Mouse (Mus musculus) intestine, embryonic 15.5 days (tissue): ENCODE data around the gene Lcn2. TPM values are rescaled to one million over a fixed set of nuclear protein-coding genes. Genes with fewer than 3 reads are reported as not detected.

Experiments used
- ATAC-seq: fragments of 200-750 bp; cut with Nextera tagmentation; 2 replicates; pipeline ENCODE4 v1.8.0; 2017; ENCODE audit warnings: moderate TSS enrichment, moderate library complexity
- H3K27ac ChIP-seq: fragments of 300-500 bp; sonication (generic); 2 replicates; pipeline ENCODE4 v1.5.1; 2015; ENCODE audit warnings: mild to moderate bottlenecking, inconsistent platforms
- H3K27me3 ChIP-seq: fragments of 300-500 bp; sonication (generic); replicated peaks from 2 replicates; pipeline ENCODE4 v1.6.1; 2015; ENCODE audit warnings: inconsistent platforms
- H3K36me3 ChIP-seq: fragments of 300-500 bp; sonication (generic); 2 replicates; pipeline ENCODE4 v1.6.1; 2015; ENCODE audit warnings: inconsistent platforms
- H3K4me1 ChIP-seq: fragments of 300-500 bp; sonication (generic); replicated peaks from 2 replicates; pipeline ENCODE4 v1.6.1; 2015; ENCODE audit warnings: inconsistent platforms
- H3K4me2 ChIP-seq: fragments of 300-500 bp; sonication (generic); replicated peaks from 2 replicates; pipeline ENCODE4 v1.6.1; 2015; ENCODE audit warnings: mild to moderate bottlenecking, inconsistent platforms
- H3K4me3 ChIP-seq: fragments of 300-500 bp; sonication (generic); replicated peaks from 2 replicates; pipeline ENCODE4 v1.5.1; 2015; ENCODE audit warnings: inconsistent platforms
- H3K9ac ChIP-seq: fragments of 300-500 bp; sonication (generic); 2 replicates; pipeline ENCODE4 v1.6.1; 2015; ENCODE audit warnings: inconsistent platforms
- H3K9me3 ChIP-seq: fragments of 300-500 bp; sonication (generic); 2 replicates; pipeline ENCODE4 v1.6.1; 2016; ENCODE audit warnings: inconsistent platforms
- WGBS: fragments of 180-500 bp; shearing (Covaris S2); methylation state at CpG from one replicate; pipeline ENCODE4 v1.1.7; 2015; 5-methylcytosine and 5-hydroxymethylcytosine counted together
- polyA plus RNA-seq: library from polyadenylated mRNA; unstranded; fragments of >200 nt; fragmentation: Nextera tagmentation; extraction: Ambion mirVana; gene quantifications from 2 replicates; pipeline ENCODE4 v1.2.1, GENCODE M21; 2015

Gene Lcn2
- 1.8 and 4.7 TPM in 2 replicates for polyA plus RNA-seq

DNA sequence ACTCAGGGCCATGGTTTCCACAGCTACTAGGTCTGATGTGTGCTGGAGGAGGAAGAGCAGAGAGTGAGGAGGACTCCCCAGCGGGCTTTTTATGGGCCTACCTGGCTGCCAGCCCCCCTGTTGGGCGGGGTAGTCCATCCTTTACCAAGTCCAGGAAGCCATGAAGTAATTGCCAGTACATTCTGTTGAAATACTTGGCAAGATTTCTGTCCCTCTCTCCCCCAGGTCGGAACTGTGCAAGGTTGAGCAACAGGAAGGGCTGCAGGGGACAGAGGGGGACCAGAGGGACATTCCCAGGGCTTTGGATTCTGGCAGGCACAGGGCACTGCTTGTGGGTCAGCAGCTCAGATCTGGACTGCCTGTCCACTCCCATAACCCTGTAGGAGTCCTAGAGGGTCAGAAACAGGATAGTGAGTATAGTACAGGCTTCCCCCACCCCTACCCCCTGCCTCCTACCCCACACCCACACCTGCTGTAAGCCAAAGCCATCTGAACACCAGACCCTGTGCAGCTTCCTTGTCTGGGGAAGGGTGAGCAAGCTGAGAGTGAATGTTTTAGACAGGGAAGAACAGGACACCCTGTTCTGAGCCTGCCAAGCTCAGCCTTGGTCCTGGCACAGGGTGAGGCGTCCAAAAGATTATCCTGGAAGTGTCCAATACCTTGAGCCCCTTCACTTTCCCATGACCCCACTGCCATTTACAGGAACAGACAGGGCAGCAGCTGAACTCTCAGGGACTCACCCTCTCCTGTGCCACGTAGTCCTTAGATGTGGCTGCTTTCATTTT, at the start of gene Lcn2:
Gene Lcn2 (minus strand): TSS at position 547 of the 785 bp plus-strand sequence.
- 64% methylated on average over 5 of the region's 5 CpGs for WGBS
- H3K27me3 ChIP-seq: 0 out of 2 replicates have a peak, but pooled peaks cover 6% of the 10 kb centered on the region
- no peak within 1 kb of the TSS for H3K27ac ChIP-seq
- no peak within 1 kb of the TSS for H3K9ac ChIP-seq
- no peak for ATAC-seq
- no peaks in the 10 kb centered on the region for H3K9me3 ChIP-seq
- no peak within 1 kb of the TSS for H3K4me2 ChIP-seq
- H3K36me3 ChIP-seq: no peaks in the 10 kb centered on the region
- H3K4me3 ChIP-seq: no peak within 1 kb of the TSS
- H3K4me1 ChIP-seq: no peaks in the 10 kb centered on the region

DNA sequence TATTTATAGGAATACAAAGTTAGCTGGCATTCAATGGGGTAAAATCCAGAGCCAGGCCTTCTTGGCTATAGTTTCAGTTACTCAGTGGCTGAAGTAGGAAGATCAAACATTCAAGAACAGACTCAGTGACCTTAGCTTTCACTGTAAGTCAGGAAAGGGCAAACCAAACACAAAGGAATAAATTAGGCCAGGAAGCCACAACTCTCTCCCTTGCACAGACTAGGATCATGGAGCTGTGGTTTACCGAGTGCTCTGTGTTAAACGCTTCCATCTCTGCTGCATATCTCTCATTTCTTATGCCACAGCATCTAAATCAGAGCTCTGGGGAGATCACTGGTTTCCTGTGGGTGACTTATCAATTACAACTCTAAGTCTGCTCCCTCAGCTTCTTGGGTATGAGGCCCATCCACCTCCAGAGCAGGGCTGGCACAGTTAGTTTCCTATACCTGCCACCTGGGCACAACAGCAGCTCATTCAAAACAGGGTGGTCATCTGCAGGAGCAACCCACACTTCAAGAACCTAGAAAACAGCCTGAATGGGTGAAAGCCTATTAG, 49.6 kb upstream of the Lcn2 start:
- Histone ChIP-seq H3K4me2 (no peak overlapping the region), H3K9ac (no peak overlapping the region), H3K9me3 (no peaks in the 10 kb centered on the region), H3K36me3 (no peaks in the 10 kb centered on the region), H3K4me3 (no peak overlapping the region), H3K27ac (0 out of 2 replicates have a peak overlapping the region, but pooled peaks have one; percentile 0), H3K4me1 (peaks cover 36% of the 10 kb centered on the region), H3K27me3 (no peaks in the 10 kb centered on the region)
- no peak for ATAC-seq
- WGBS: 74% methylated on average over 2 of the region's 2 CpGs

DNA sequence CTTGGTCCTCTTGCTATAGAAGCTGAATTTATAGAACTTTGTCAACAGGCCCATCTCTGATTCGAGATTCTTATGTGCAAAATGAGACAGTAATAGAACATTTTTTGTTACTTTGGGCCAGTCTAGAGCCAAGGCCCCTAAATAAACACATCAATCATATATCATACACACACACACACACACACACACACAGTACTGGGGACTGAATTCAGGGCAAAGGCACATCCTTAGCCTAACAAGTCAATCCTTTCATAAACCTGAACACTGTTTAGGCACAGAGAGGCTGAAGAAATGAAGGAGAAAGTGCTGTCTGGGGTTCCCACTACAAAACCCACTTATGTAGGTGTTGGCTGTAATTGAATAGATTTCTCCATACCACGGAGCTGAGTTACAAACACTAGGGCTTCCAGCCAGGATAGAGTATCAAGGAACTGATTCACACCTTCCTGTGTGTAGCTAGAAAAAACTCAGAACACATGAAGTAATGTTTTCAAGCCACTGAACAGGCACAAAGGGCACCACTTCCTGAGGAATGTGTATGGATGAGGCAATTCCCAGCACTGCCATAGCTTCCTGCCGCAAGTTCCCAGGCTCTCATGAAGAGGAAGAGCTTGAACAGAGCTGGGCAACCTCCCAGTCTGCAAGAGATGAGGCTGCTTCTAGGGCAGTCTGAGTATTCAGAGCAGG, 48.8 kb upstream of the Lcn2 start:
- Histone ChIP-seq H3K9me3 (no peaks in the 10 kb centered on the region), H3K4me2 (no peak overlapping the region), H3K27ac (no peak overlapping the region), H3K4me3 (no peak overlapping the region), H3K4me1 (peaks cover 30% of the 10 kb centered on the region), H3K36me3 (no peaks in the 10 kb centered on the region), H3K27me3 (no peaks in the 10 kb centered on the region), H3K9ac (no peak overlapping the region)
- WGBS: 56% methylated on average over 3 of the region's 3 CpGs
- peak; percentile 19; the same call in 1 of the 2 replicates for ATAC-seq

DNA sequence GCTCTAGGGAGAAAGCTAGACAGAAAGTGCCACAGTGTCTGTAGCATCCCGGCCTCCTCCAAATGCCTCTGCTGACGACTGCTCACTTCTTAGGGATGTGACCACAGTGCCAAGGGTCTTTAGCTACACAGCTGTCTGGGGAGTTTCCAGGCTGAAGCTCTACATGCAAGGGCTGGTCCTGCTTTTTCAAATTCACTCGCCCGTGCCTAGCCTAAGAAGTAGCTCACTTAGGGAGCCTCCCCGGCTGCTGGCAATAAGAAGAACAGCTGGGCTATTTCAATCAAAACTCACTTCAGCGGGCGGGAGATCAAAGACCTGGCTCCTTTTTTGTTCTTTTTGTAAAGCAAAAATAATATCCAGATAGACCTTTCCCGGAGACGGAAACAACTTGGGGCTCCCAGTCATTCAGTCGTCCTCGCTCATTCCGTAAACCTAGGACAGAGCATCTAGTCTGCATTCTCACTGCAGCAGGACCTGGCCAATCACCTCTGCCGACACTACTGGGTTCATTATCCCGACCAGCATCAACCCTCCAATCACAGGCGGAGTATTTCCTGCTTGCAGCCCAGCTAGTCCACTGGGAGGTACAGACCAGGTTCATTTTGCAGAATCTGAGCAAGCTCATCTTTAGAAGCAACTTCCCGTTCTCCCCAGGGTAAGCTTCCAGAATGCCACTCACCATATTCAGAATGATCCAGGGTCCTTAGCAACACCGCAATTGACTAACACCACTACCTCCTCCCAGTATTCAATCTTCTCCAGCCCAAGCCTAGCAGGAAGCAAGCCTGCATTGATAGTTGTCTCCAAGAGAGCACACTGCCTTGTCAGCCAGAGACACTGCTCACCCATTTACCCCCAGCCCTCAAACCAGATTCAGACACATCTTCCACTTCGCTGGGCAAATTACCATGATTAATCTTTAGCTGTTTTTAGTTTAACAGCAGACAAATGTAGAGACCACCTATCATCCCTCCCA, 42.9 kb upstream of the Lcn2 start:
- H3K27ac ChIP-seq: peak overlapping the region; percentile 80
- 10% methylated on average over 18 of the region's 18 CpGs for WGBS
- peak overlapping the region; percentile 41 for H3K9ac ChIP-seq
- H3K9me3 ChIP-seq: no peaks in the 10 kb centered on the region
- H3K36me3 ChIP-seq: no peaks in the 10 kb centered on the region
- peak overlapping the region; percentile 64 for H3K4me2 ChIP-seq
- peak; percentile 81 for ATAC-seq
- no peaks in the 10 kb centered on the region for H3K27me3 ChIP-seq
- peak overlapping the region; percentile 36 for H3K4me3 ChIP-seq
- peaks cover 32% of the 10 kb centered on the region for H3K4me1 ChIP-seq

DNA sequence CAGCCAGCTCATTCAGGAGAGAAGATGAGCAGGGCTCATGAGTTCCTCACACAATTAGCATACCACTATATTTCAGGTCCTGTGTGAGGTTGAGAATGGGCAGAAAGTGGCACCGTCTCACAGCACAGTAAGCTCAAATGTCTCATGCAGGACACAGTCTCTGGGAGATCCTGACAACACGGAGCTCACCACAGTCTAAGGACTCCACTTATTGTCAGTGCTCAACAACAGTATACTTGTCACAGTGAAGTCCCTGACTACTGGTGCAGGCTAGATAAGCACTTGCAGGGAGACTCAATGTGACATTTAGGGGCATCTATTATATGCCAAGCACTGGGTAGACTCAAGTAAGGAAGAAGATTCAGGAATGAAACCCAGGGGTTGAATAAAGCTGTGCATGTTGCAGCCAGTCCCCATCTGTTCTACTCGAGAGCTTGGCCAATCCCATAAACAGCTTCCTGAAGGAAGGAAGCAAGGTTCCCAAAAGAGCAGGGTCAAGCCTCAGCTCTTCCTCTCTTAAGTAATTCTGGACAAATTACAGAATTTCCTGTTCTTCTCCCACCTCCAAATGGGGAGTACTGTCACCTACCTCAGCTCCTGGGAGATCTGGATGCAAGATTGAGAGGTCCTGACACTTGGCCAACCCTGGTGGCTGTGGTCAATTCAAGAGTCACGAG, 41.3 kb upstream of the Lcn2 start:
- Histone ChIP-seq H3K27me3 (no peaks in the 10 kb centered on the region), H3K27ac (peak overlapping the region; percentile 58), H3K4me1 (peaks cover 46% of the 10 kb centered on the region), H3K4me2 (peak overlapping the region; percentile 37), H3K4me3 (no peak overlapping the region), H3K9me3 (no peaks in the 10 kb centered on the region), H3K36me3 (no peaks in the 10 kb centered on the region), H3K9ac (no peak overlapping the region)
- WGBS: 68% methylated on average over 4 of the region's 4 CpGs
- no peak for ATAC-seq

DNA sequence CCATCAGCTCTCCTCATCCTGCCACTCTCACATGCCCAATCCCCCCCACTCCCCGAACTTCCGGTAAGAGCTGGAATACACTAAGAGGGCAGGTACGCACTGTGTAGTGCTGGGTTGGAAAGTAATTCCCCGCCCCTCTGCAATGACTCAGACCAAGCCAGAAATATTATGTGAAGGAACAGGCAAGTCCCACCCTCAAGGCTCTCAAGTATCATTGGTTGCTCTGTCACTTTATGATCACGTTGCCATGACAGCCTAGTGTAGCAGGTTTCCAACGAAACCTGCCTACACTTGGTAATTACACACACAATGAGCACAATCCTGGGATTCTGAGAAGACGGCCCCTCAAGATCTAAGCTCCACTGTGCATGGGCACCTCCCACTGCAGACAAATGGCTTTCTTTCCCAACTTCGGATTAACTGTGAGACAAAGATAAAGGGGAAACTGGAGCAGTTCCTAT, 40.2 kb upstream of the Lcn2 start:
- 0 out of 2 replicates have a peak overlapping the region, but pooled peaks have one; percentile 31 for H3K9ac ChIP-seq
- no peaks in the 10 kb centered on the region for H3K9me3 ChIP-seq
- peaks cover 55% of the 10 kb centered on the region for H3K4me1 ChIP-seq
- 36% methylated on average over 8 of the region's 8 CpGs for whole genome bisulfite sequencing
- peak overlapping the region; percentile 58 for H3K27ac ChIP-seq
- H3K4me2 ChIP-seq: peak overlapping the region; percentile 37
- no peaks in the 10 kb centered on the region for H3K36me3 ChIP-seq
- ATAC-seq: peak; percentile 84
- no peaks in the 10 kb centered on the region for H3K27me3 ChIP-seq
- 0 out of 2 replicates have a peak overlapping the region, but pooled peaks have one; percentile 5 for H3K4me3 ChIP-seq

DNA sequence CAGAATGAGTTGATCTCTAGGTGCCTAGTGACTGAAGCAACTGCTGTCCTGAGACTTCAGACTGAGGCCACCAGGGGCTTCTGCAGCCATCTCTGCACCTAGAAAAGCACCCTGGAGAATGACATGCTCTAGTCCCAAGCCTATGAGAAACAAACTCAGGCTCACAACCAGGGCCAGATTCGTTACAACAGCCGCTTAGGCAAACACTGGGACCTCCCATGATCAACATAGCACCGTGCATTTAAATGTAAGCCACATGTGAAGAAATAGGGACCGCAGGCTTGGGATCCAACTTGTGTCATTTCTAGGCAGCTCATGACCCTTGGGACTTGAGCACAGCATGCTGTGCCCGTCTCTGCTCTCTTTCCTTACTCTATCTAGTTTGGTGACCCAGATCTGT, 39.7 kb upstream of the Lcn2 start:
- ATAC-seq: no peak
- H3K27ac ChIP-seq: peak overlapping the region; percentile 58; the same call in 1 of the 2 replicates

GRCm38 (mm10) chr2:32426141-32426540, 38.1 kb upstream of the Lcn2 start:
- Histone ChIP-seq H3K4me3 (no peak overlapping the region), H3K36me3 (no peaks in the 10 kb centered on the region), H3K27me3 (no peaks in the 10 kb centered on the region), H3K9me3 (no peaks in the 10 kb centered on the region), H3K4me2 (no peak overlapping the region), H3K27ac (no peak overlapping the region), H3K4me1 (peaks cover 59% of the 10 kb centered on the region), H3K9ac (no peak overlapping the region)
- WGBS: 97% methylated on average over 1 of the region's 1 CpGs
- no peak for ATAC-seq

More for the DNA sequence above, 39.7 kb upstream of the Lcn2 start:
- Histone ChIP-seq H3K9me3 (no peaks in the 10 kb centered on the region), H3K4me2 (peak overlapping the region; percentile 37; the same call in 1 of the 2 replicates), H3K4me3 (no peak overlapping the region), H3K27me3 (no peaks in the 10 kb centered on the region), H3K4me1 (peaks cover 61% of the 10 kb centered on the region), H3K36me3 (no peaks in the 10 kb centered on the region), H3K9ac (no peak overlapping the region)
- 69% methylated on average over 5 of the region's 5 CpGs for WGBS

GRCm38 (mm10) chr2:32425568-32425967, 37.5 kb upstream of the Lcn2 start:
- H3K36me3 ChIP-seq: 0 out of 2 replicates have a peak, but pooled peaks cover under 1% of the 10 kb centered on the region
- H3K27ac ChIP-seq: peak overlapping the region; percentile 82
- 50% methylated on average over 5 of the region's 5 CpGs for WGBS
- H3K4me2 ChIP-seq: no peak overlapping the region
- no peaks in the 10 kb centered on the region for H3K27me3 ChIP-seq
- no peaks in the 10 kb centered on the region for H3K9me3 ChIP-seq
- no peak overlapping the region for H3K4me3 ChIP-seq
- no peak overlapping the region for H3K9ac ChIP-seq
- H3K4me1 ChIP-seq: peaks cover 55% of the 10 kb centered on the region
- ATAC-seq: no peak

DNA sequence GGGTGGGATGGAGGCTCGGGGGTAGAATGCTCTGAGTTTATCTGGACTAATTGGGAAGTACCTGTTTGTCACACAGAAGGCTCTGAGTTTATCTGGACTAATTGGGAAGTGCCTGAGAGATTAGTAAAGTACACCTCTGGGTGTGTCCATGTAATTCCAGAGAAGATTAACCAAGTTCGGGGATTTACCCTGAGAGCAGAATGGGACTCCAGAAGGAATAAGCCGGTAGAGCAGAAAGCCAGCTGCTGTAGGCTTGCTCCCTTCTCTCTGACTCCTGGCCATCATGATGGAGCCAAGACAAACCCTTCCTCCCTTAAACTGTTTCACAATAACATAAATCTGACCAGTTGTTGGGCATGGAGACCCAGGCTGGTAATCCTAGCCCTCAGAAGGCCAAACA, 36.7 kb upstream of the Lcn2 start:
- Histone ChIP-seq H3K9me3 (no peaks in the 10 kb centered on the region), H3K4me2 (0 out of 2 replicates have a peak overlapping the region, but pooled peaks have one; percentile 78), H3K4me1 (peaks cover 52% of the 10 kb centered on the region), H3K36me3 (peaks cover 7% of the 10 kb centered on the region; the same call in 1 of the 2 replicates), H3K27me3 (no peaks in the 10 kb centered on the region), H3K27ac (peak overlapping the region; percentile 82), H3K9ac (no peak overlapping the region; the same call in 1 of the 2 replicates), H3K4me3 (no peak overlapping the region)
- no peak for ATAC-seq
- WGBS: 38% methylated on average over 3 of the region's 3 CpGs
